Mouse (Mus musculus) heart, embryonic 11.5 days (tissue): ENCODE results near the gene Pip5k1a. TPM values are rescaled to one million over a fixed set of nuclear protein-coding genes. Genes with fewer than 3 reads are reported as not detected.

Experiments
- ATAC-seq: fragments of 200-750 bp; cut with Nextera tagmentation; replicated peaks from 2 replicates; pipeline ENCODE4 v1.8.0; 2017; ENCODE audit warnings: moderate library complexity; ENCODE audit not compliant: insufficient number of reproducible peaks, low FRiP score, low TSS enrichment
- H3K27ac ChIP-seq: fragments of 300-500 bp; sonication (generic); 2 replicates; pipeline ENCODE4 v1.5.1; 2014; ENCODE audit warnings: mild to moderate bottlenecking, low read depth, low read length
- H3K27me3 ChIP-seq: fragments of 300-500 bp; sonication (generic); 2 replicates; pipeline ENCODE4 v1.6.1; 2014; ENCODE audit warnings: mild to moderate bottlenecking, low read length, mixed read lengths; ENCODE audit not compliant: control insufficient read depth, insufficient read depth
- H3K36me3 ChIP-seq: fragments of 300-500 bp; sonication (generic); 2 replicates; pipeline ENCODE4 v1.6.1; 2014; ENCODE audit warnings: mild to moderate bottlenecking, low read length, moderate library complexity, mixed read lengths; ENCODE audit not compliant: control insufficient read depth, insufficient read depth
- H3K4me1 ChIP-seq: fragments of 300-500 bp; sonication (generic); 2 replicates; pipeline ENCODE4 v1.6.1; 2014; ENCODE audit warnings: low read length; ENCODE audit not compliant: control insufficient read depth, insufficient read depth
- H3K4me2 ChIP-seq: fragments of 300-500 bp; sonication (generic); 2 replicates; pipeline ENCODE4 v1.6.1; 2014; ENCODE audit warnings: mild to moderate bottlenecking, moderate library complexity
- H3K4me3 ChIP-seq: fragments of 300-500 bp; sonication (generic); 2 replicates; pipeline ENCODE4 v1.5.1; 2014; ENCODE audit warnings: low read depth, low read length
- H3K9ac ChIP-seq: fragments of 300-500 bp; sonication (generic); 2 replicates; pipeline ENCODE4 v1.6.1; 2014; ENCODE audit warnings: mild to moderate bottlenecking, low read depth, low read length, moderate library complexity
- H3K9me3 ChIP-seq: fragments of 300-500 bp; sonication (generic); replicated peaks from 2 replicates; pipeline ENCODE4 v1.6.1; 2016; ENCODE audit warnings: low read length; ENCODE audit not compliant: control insufficient read depth
- WGBS: fragments of 180-500 bp; shearing (Covaris S2); extraction: QIAGEN DNeasy Blood & Tissue Kit; methylation state at CpG from one replicate; pipeline ENCODE4 v1.1.7; 2014; ENCODE audit not compliant: insufficient replicate concordance; 5-methylcytosine and 5-hydroxymethylcytosine counted together
- polyA plus RNA-seq: library from polyadenylated mRNA; unstranded; fragments of >200 nt; fragmentation: Nextera tagmentation; extraction: Ambion mirVana; gene quantifications from 2 replicates; pipeline ENCODE4 v1.2.1, GENCODE M21; 2014

Gene Pip5k1a
- polyA plus RNA-seq, 1 experiment from 2014 or later = 14.0 TPM

GRCm38 (mm10) chr3:95130081-95130480, 23.4 kb upstream of the Pip5k1a start:
- Histone ChIP-seq H3K27me3 (no peaks in the 10 kb centered on the region), H3K9ac (no peak overlapping the region), H3K27ac (no peak overlapping the region), H3K4me3 (no peak overlapping the region), H3K9me3 (no peaks in the 10 kb centered on the region), H3K4me2 (no peak overlapping the region), H3K4me1 (peaks cover 7% of the 10 kb centered on the region), H3K36me3 (no peaks in the 10 kb centered on the region)
- 85% methylated on average over 5 of the region's 5 CpGs for WGBS
- ATAC-seq = no peak

- no peaks in the 10 kb centered on the region for H3K9me3 ChIP-seq
- H3K36me3 ChIP-seq = no peaks in the 10 kb centered on the region
- no peak overlapping the region for H3K27ac ChIP-seq
- no peak overlapping the region for H3K9ac ChIP-seq
- no peak overlapping the region for H3K4me2 ChIP-seq
- no peak overlapping the region for H3K4me3 ChIP-seq
- ATAC-seq = no peak
- 68% methylated on average over 6 of the region's 6 CpGs for WGBS
- H3K4me1 ChIP-seq = peaks cover 8% of the 10 kb centered on the region
- H3K27me3 ChIP-seq = no peaks in the 10 kb centered on the region
Observed at GRCm38 (mm10) chr3:95129226-95129651, 22.5 kb upstream of the Pip5k1a start.

GRCm38 (mm10) chr3:95124972-95125371, 18.2 kb upstream of the Pip5k1a start:
- no peak overlapping the region for H3K4me2 ChIP-seq
- H3K27me3 ChIP-seq = no peaks in the 10 kb centered on the region
- H3K4me3 ChIP-seq = no peak overlapping the region
- H3K9ac ChIP-seq = no peak overlapping the region
- H3K9me3 ChIP-seq = no peaks in the 10 kb centered on the region
- H3K4me1 ChIP-seq = peaks cover 5% of the 10 kb centered on the region
- ATAC-seq = no peak
- peaks cover 19% of the 10 kb centered on the region for H3K36me3 ChIP-seq
- WGBS = 30% methylated on average over 5 of the region's 5 CpGs
- no peak overlapping the region; the same call in 1 of the 2 replicates for H3K27ac ChIP-seq

- H3K27ac ChIP-seq = no peak within 1 kb of the TSS; the same call in 1 of the 2 replicates
- no peak within 1 kb of the TSS for H3K9ac ChIP-seq
- no peaks in the 10 kb centered on the region for H3K27me3 ChIP-seq
- no peak within 1 kb of the TSS for H3K4me3 ChIP-seq
- H3K9me3 ChIP-seq = no peaks in the 10 kb centered on the region
- H3K4me1 ChIP-seq = peaks cover 5% of the 10 kb centered on the region
- peaks cover 26% of the 10 kb centered on the region for H3K36me3 ChIP-seq
- 52% methylated on average over 6 of the region's 6 CpGs for WGBS
- H3K4me2 ChIP-seq = no peak within 1 kb of the TSS
- no peak for ATAC-seq
Observed at GRCm38 (mm10) chr3:95124246-95124645, 17.5 kb upstream of the Pip5k1a start, which contains the start of gene Tmod4. Gene Tmod4, plus strand, starts transcription at chr3:95124476.

GRCm38 (mm10) chr3:95121580-95121979, 14.8 kb upstream of the Pip5k1a start:
- H3K9ac ChIP-seq = no peak overlapping the region
- no peaks in the 10 kb centered on the region for H3K9me3 ChIP-seq
- ATAC-seq = no peak
- no peak overlapping the region for H3K4me3 ChIP-seq
- no peak overlapping the region for H3K4me2 ChIP-seq
- WGBS = 67% methylated on average over 6 of the region's 6 CpGs
- H3K27me3 ChIP-seq = no peaks in the 10 kb centered on the region
- peaks cover 29% of the 10 kb centered on the region for H3K36me3 ChIP-seq
- H3K4me1 ChIP-seq = peaks cover 5% of the 10 kb centered on the region
- peak overlapping the region; percentile 72 for H3K27ac ChIP-seq

- 94% methylated on average over 2 of the region's 2 CpGs for WGBS
- no peaks in the 10 kb centered on the region for H3K27me3 ChIP-seq
Observed at GRCm38 (mm10) chr3:95117751-95118150, 11.0 kb upstream of the Pip5k1a start.

GRCm38 (mm10) chr3:95112760-95113159, 6.0 kb upstream of the Pip5k1a start:
- peak overlapping the region; percentile 62; the same call in 1 of the 2 replicates for H3K4me2 ChIP-seq
- no peak for ATAC-seq

More at GRCm38 (mm10) chr3:95117751-95118150, 11.0 kb upstream of the Pip5k1a start:
- Histone ChIP-seq H3K4me3 (no peak overlapping the region), H3K9ac (no peak overlapping the region), H3K4me2 (no peak overlapping the region), H3K36me3 (peaks cover 41% of the 10 kb centered on the region), H3K9me3 (no peaks in the 10 kb centered on the region), H3K27ac (no peak overlapping the region), H3K4me1 (no peaks in the 10 kb centered on the region)
- no peak for ATAC-seq

GRCm38 (mm10) chr3:95110911-95111726, 4.4 kb upstream of the Pip5k1a start, which contains the start of gene Vps72:
Gene Vps72, plus strand, starts transcription at chr3:95111022.
- WGBS = under 1% methylated on average over 54 of the region's 54 CpGs
- no peaks in the 10 kb centered on the region for H3K27me3 ChIP-seq
- no peaks in the 10 kb centered on the region for H3K9me3 ChIP-seq
- peak within 1 kb of the TSS; percentile 85 for H3K9ac ChIP-seq
- peaks cover 12% of the 10 kb centered on the region for H3K36me3 ChIP-seq
- H3K4me1 ChIP-seq = peaks cover 8% of the 10 kb centered on the region
- H3K4me2 ChIP-seq = peak within 1 kb of the TSS; percentile 62
- ATAC-seq = peak; percentile 46
- peak within 1 kb of the TSS; percentile 70 for H3K4me3 ChIP-seq
- H3K27ac ChIP-seq = peak within 1 kb of the TSS; percentile 97

More at GRCm38 (mm10) chr3:95112760-95113159, 6.0 kb upstream of the Pip5k1a start:
- H3K9ac ChIP-seq = no peak overlapping the region
- peaks cover 8% of the 10 kb centered on the region for H3K4me1 ChIP-seq
- H3K27me3 ChIP-seq = no peaks in the 10 kb centered on the region
- H3K36me3 ChIP-seq = peaks cover 13% of the 10 kb centered on the region
- H3K9me3 ChIP-seq = no peaks in the 10 kb centered on the region
- H3K27ac ChIP-seq = no peak overlapping the region
- 87% methylated on average over 1 of the region's 1 CpGs for WGBS
- H3K4me3 ChIP-seq = no peak overlapping the region
